Mouse (Mus musculus) liver, postnatal 0 days (tissue): Measurements from ENCODE around the gene Stard5. TPM values are rescaled to one million over a fixed set of nuclear protein-coding genes. Genes with fewer than 3 reads are reported as not detected.

Experiments used
- ATAC-seq: fragments of 200-750 bp; cut with Nextera tagmentation; 2 replicates; pipeline ENCODE4 v1.8.0; 2017; ENCODE audit warnings: mild to moderate bottlenecking, moderate library complexity
- DNase-seq: peaks from one replicate; pipeline ENCODE4 v3.0.0-alpha.2; 2016
- H3K27ac ChIP-seq: fragments of 300-500 bp; sonication (generic); 2 replicates; pipeline ENCODE4 v1.5.1; 2014; ENCODE audit warnings: antibody characterized with exemption, moderate library complexity, mild to moderate bottlenecking, low read depth
- H3K27me3 ChIP-seq: fragments of 300-500 bp; sonication (generic); 2 replicates; pipeline ENCODE4 v1.6.1; 2014; ENCODE audit warnings: low read length, control low read depth, mixed read lengths; ENCODE audit not compliant: insufficient read depth
- H3K36me3 ChIP-seq: fragments of 300-500 bp; sonication (generic); replicated peaks from 2 replicates; pipeline ENCODE4 v1.6.1; 2014; ENCODE audit warnings: mild to moderate bottlenecking, control low read depth, low read length, moderate library complexity, mixed read lengths; ENCODE audit not compliant: insufficient read depth
- H3K4me1 ChIP-seq: fragments of 300-500 bp; sonication (generic); 2 replicates; pipeline ENCODE4 v1.6.1; 2014; ENCODE audit warnings: antibody characterized with exemption, mild to moderate bottlenecking, control low read depth; ENCODE audit not compliant: insufficient read depth
- H3K4me2 ChIP-seq: fragments of 300-500 bp; sonication (generic); 2 replicates; pipeline ENCODE4 v1.6.1; 2014; ENCODE audit warnings: low read depth, mild to moderate bottlenecking, low read length, moderate library complexity, mixed read lengths
- H3K4me3 ChIP-seq: fragments of 300-500 bp; sonication (generic); 2 replicates; pipeline ENCODE4 v1.5.1; 2014; ENCODE audit warnings: low read depth, low read length
- H3K9ac ChIP-seq: fragments of 300-500 bp; sonication (generic); replicated peaks from 2 replicates; pipeline ENCODE4 v1.6.1; 2014; ENCODE audit warnings: mild to moderate bottlenecking, moderate library complexity
- H3K9me3 ChIP-seq: fragments of 300-500 bp; sonication (generic); 2 replicates; pipeline ENCODE4 v1.6.1; 2016; ENCODE audit warnings: mild to moderate bottlenecking, control low read depth, low read length, mixed read lengths
- CTCF ChIP-seq: sonication (generic); IDR thresholded peaks from 2 replicates; pipeline ENCODE4 v1.5.1; 2016; ENCODE audit warnings: antibody characterized with exemption, low read depth
- EP300 ChIP-seq: IDR thresholded peaks from 2 replicates; pipeline ENCODE4 v1.6.1; 2016; ENCODE audit warnings: antibody characterized with exemption, low read depth, mild to moderate bottlenecking
- whole genome bisulfite sequencing: fragments of 180-500 bp; shearing (Covaris S2); extraction: QIAGEN DNeasy Blood & Tissue Kit; methylation state at CpG from one replicate; pipeline ENCODE4 v1.1.7; 2014; ENCODE audit not compliant: insufficient replicate concordance; 5-methylcytosine and 5-hydroxymethylcytosine counted together
- polyA plus RNA-seq: library from polyadenylated mRNA; unstranded; fragments of >200 nt; fragmentation: Nextera tagmentation; extraction: Ambion mirVana; gene quantifications from 2 replicates; pipeline ENCODE4 v1.2.1, GENCODE M21; 2015

The Stard5 gene
- polyA plus RNA-seq, 1 experiment from 2014 or later, result 63.2 TPM

GRCm38 (mm10) chr7:83662711-83663375 lies 31.1 kb downstream of the Stard5 start:
- Histone ChIP-seq H3K36me3 (no peaks in the 10 kb centered on the region; the same call in 1 of the 2 replicates), H3K27me3 (no peaks in the 10 kb centered on the region), H3K9me3 (no peaks in the 10 kb centered on the region), H3K9ac (no peak overlapping the region), H3K4me2 (no peak overlapping the region), H3K4me3 (no peak overlapping the region), H3K4me1 (peaks cover 16% of the 10 kb centered on the region), H3K27ac (no peak overlapping the region)
- 72% methylated on average over 6 of the region's 6 CpGs for WGBS
- no peak for DNase-seq
- TF ChIP-seq EP300, result no peak
- TF ChIP-seq CTCF, result no peak
- ATAC-seq, result no peak

GRCm38 (mm10) chr7:83666087-83666595 lies 34.4 kb downstream of the Stard5 start:
- Histone ChIP-seq H3K4me1 (peaks cover 12% of the 10 kb centered on the region), H3K27ac (no peak overlapping the region), H3K27me3 (no peaks in the 10 kb centered on the region), H3K9ac (no peak overlapping the region), H3K36me3 (no peaks in the 10 kb centered on the region), H3K9me3 (no peaks in the 10 kb centered on the region), H3K4me3 (no peak overlapping the region), H3K4me2 (no peak overlapping the region)
- no peak for DNase-seq
- no peak for TF ChIP-seq EP300
- no peak for TF ChIP-seq CTCF
- no peak for ATAC-seq
- WGBS, result 69% methylated on average over 4 of the region's 4 CpGs

GRCm38 (mm10) chr7:83667936-83668645 lies 36.3 kb downstream of the Stard5 start:
- H3K27me3 ChIP-seq, result no peaks in the 10 kb centered on the region
- TF ChIP-seq CTCF (no peak), EP300 (peak; percentile 35; the same call in 1 of the 2 replicates)
- ATAC-seq, result peak; percentile 71
- H3K4me1 ChIP-seq, result peaks cover 12% of the 10 kb centered on the region
- DNase-seq, result no peak
- H3K9me3 ChIP-seq, result no peaks in the 10 kb centered on the region
- H3K4me3 ChIP-seq, result no peak overlapping the region
- peak overlapping the region; percentile 46 for H3K27ac ChIP-seq
- no peak overlapping the region for H3K4me2 ChIP-seq
- no peaks in the 10 kb centered on the region for H3K36me3 ChIP-seq
- H3K9ac ChIP-seq, result no peak overlapping the region
- 59% methylated on average over 5 of the region's 5 CpGs for WGBS

- TF ChIP-seq CTCF, result peak; percentile 77
- TF ChIP-seq EP300, result no peak
- H3K9me3 ChIP-seq, result no peaks in the 10 kb centered on the region
- WGBS, result 36% methylated on average over 1 of the region's 1 CpGs
- no peak overlapping the region; the same call in 1 of the 2 replicates for H3K27ac ChIP-seq
- H3K4me3 ChIP-seq, result no peak overlapping the region
- no peak for DNase-seq
- H3K4me2 ChIP-seq, result no peak overlapping the region
- no peaks in the 10 kb centered on the region for H3K27me3 ChIP-seq
- peaks cover 12% of the 10 kb centered on the region for H3K4me1 ChIP-seq
- no peaks in the 10 kb centered on the region for H3K36me3 ChIP-seq
- H3K9ac ChIP-seq, result no peak overlapping the region
- peak; percentile 71 for ATAC-seq
Measured at GRCm38 (mm10) chr7:83668724-83669123, 37.0 kb downstream of the Stard5 start.

- Histone ChIP-seq H3K4me1 (peaks cover 12% of the 10 kb centered on the region), H3K4me3 (no peak overlapping the region), H3K9me3 (no peaks in the 10 kb centered on the region), H3K9ac (no peak overlapping the region), H3K27ac (no peak overlapping the region), H3K27me3 (no peaks in the 10 kb centered on the region), H3K36me3 (no peaks in the 10 kb centered on the region), H3K4me2 (no peak overlapping the region)
- TF ChIP-seq EP300 (no peak), CTCF (no peak)
- DNase-seq, result no peak
- no peak for ATAC-seq
- WGBS, result 80% methylated on average over 6 of the region's 6 CpGs
Measured at GRCm38 (mm10) chr7:83671573-83671972, 39.8 kb downstream of the Stard5 start.

- H3K9me3 ChIP-seq, result no peaks in the 10 kb centered on the region
- 27% methylated on average over 5 of the region's 5 CpGs for WGBS
- no peak overlapping the region for H3K9ac ChIP-seq
- no peaks in the 10 kb centered on the region for H3K36me3 ChIP-seq
- DNase-seq (peak; percentile 38), ATAC-seq (no peak)
- no peaks in the 10 kb centered on the region for H3K4me1 ChIP-seq
- no peaks in the 10 kb centered on the region for H3K27me3 ChIP-seq
- no peak overlapping the region for H3K4me3 ChIP-seq
- TF ChIP-seq EP300 (no peak), CTCF (peak; percentile 79)
- H3K4me2 ChIP-seq, result no peak overlapping the region
- no peak overlapping the region for H3K27ac ChIP-seq
Measured at GRCm38 (mm10) chr7:83675545-83676254, 43.9 kb downstream of the Stard5 start.
